Mouse (Mus musculus) liver, postnatal 0 days (tissue): ENCODE data around the gene Chl1. TPM values are rescaled to one million over a fixed set of nuclear protein-coding genes. Genes with fewer than 3 reads are reported as not detected.

Experiments
- ATAC-seq: fragments of 200-750 bp; cut with Nextera tagmentation; 2 replicates; pipeline ENCODE4 v1.8.0; 2017; ENCODE audit warnings: mild to moderate bottlenecking, moderate library complexity
- DNase-seq: peaks from one replicate; pipeline ENCODE4 v3.0.0-alpha.2; 2016
- H3K27ac ChIP-seq: fragments of 300-500 bp; sonication (generic); 2 replicates; pipeline ENCODE4 v1.5.1; 2014; ENCODE audit warnings: antibody characterized with exemption, moderate library complexity, mild to moderate bottlenecking, low read depth
- H3K27me3 ChIP-seq: fragments of 300-500 bp; sonication (generic); 2 replicates; pipeline ENCODE4 v1.6.1; 2014; ENCODE audit warnings: low read length, control low read depth, mixed read lengths; ENCODE audit not compliant: insufficient read depth
- H3K36me3 ChIP-seq: fragments of 300-500 bp; sonication (generic); replicated peaks from 2 replicates; pipeline ENCODE4 v1.6.1; 2014; ENCODE audit warnings: mild to moderate bottlenecking, control low read depth, low read length, moderate library complexity, mixed read lengths; ENCODE audit not compliant: insufficient read depth
- H3K4me1 ChIP-seq: fragments of 300-500 bp; sonication (generic); 2 replicates; pipeline ENCODE4 v1.6.1; 2014; ENCODE audit warnings: antibody characterized with exemption, mild to moderate bottlenecking, control low read depth; ENCODE audit not compliant: insufficient read depth
- H3K4me2 ChIP-seq: fragments of 300-500 bp; sonication (generic); 2 replicates; pipeline ENCODE4 v1.6.1; 2014; ENCODE audit warnings: low read depth, mild to moderate bottlenecking, low read length, moderate library complexity, mixed read lengths
- H3K4me3 ChIP-seq: fragments of 300-500 bp; sonication (generic); 2 replicates; pipeline ENCODE4 v1.5.1; 2014; ENCODE audit warnings: low read depth, low read length
- H3K9ac ChIP-seq: fragments of 300-500 bp; sonication (generic); replicated peaks from 2 replicates; pipeline ENCODE4 v1.6.1; 2014; ENCODE audit warnings: mild to moderate bottlenecking, moderate library complexity
- H3K9me3 ChIP-seq: fragments of 300-500 bp; sonication (generic); 2 replicates; pipeline ENCODE4 v1.6.1; 2016; ENCODE audit warnings: mild to moderate bottlenecking, control low read depth, low read length, mixed read lengths
- CTCF ChIP-seq: sonication (generic); IDR thresholded peaks from 2 replicates; pipeline ENCODE4 v1.5.1; 2016; ENCODE audit warnings: antibody characterized with exemption, low read depth
- EP300 ChIP-seq: IDR thresholded peaks from 2 replicates; pipeline ENCODE4 v1.6.1; 2016; ENCODE audit warnings: antibody characterized with exemption, low read depth, mild to moderate bottlenecking
- WGBS: fragments of 180-500 bp; shearing (Covaris S2); extraction: QIAGEN DNeasy Blood & Tissue Kit; methylation state at CpG from one replicate; pipeline ENCODE4 v1.1.7; 2014; ENCODE audit not compliant: insufficient replicate concordance; 5-methylcytosine and 5-hydroxymethylcytosine counted together
- polyA plus RNA-seq: library from polyadenylated mRNA; unstranded; fragments of >200 nt; fragmentation: Nextera tagmentation; extraction: Ambion mirVana; gene quantifications from 2 replicates; pipeline ENCODE4 v1.2.1, GENCODE M21; 2015

Chl1 gene
- polyA plus RNA-seq, 1 experiment from 2014 or later = not detected

- 57% methylated on average over 1 of the region's 1 CpGs for WGBS
- Histone ChIP-seq H3K36me3 (no peaks in the 10 kb centered on the region), H3K9ac (no peak overlapping the region), H3K9me3 (no peaks in the 10 kb centered on the region), H3K4me1 (no peaks in the 10 kb centered on the region), H3K4me3 (no peak overlapping the region), H3K27me3 (peaks cover 22% of the 10 kb centered on the region), H3K27ac (no peak overlapping the region), H3K4me2 (no peak overlapping the region)
- DNase-seq = no peak
- no peak for ATAC-seq
- TF ChIP-seq CTCF = no peak
- no peak for TF ChIP-seq EP300
These were observed 4.0 kb downstream of the Chl1 start for GRCm38 (mm10) chr6:103514346-103514745.

DNA sequence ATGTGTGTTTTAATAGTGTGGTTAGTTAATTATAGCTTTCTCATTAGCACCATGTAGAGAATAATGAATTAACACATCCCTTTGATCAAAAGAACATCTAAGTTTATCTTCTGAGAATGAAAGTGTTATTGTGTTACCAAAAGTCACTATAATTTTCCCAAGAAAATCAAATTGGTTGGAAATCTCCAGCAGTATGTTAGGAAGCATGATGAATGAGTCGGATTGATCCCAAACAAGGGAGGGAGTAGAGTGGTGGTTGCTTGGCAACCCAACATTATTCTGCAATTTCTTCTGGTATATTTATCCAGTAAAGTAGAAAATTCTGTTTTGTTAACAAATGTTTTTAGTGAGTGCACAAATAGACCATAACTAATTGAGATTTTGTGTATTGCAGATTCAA, 4.4 kb downstream of the Chl1 start:
- ATAC-seq (no peak), DNase-seq (no peak)
- no peaks in the 10 kb centered on the region for H3K36me3 ChIP-seq
- H3K4me3 ChIP-seq = no peak overlapping the region
- no peaks in the 10 kb centered on the region for H3K9me3 ChIP-seq
- no peaks in the 10 kb centered on the region for H3K4me1 ChIP-seq
- 80% methylated on average over 1 of the region's 1 CpGs for WGBS
- no peak overlapping the region for H3K27ac ChIP-seq
- TF ChIP-seq CTCF = no peak
- TF ChIP-seq EP300 = no peak
- peaks cover 22% of the 10 kb centered on the region for H3K27me3 ChIP-seq
- H3K9ac ChIP-seq = no peak overlapping the region
- H3K4me2 ChIP-seq = no peak overlapping the region

GRCm38 (mm10) chr6:103519596-103519995, 9.2 kb downstream of the Chl1 start:
- Histone ChIP-seq H3K4me3 (no peak overlapping the region), H3K27ac (no peak overlapping the region), H3K4me1 (no peaks in the 10 kb centered on the region), H3K36me3 (no peaks in the 10 kb centered on the region), H3K9ac (no peak overlapping the region), H3K9me3 (no peaks in the 10 kb centered on the region), H3K27me3 (no peaks in the 10 kb centered on the region), H3K4me2 (no peak overlapping the region)
- TF ChIP-seq CTCF (no peak), EP300 (no peak)
- WGBS = 77% methylated on average over 2 of the region's 2 CpGs
- ATAC-seq (no peak), DNase-seq (no peak)

DNA sequence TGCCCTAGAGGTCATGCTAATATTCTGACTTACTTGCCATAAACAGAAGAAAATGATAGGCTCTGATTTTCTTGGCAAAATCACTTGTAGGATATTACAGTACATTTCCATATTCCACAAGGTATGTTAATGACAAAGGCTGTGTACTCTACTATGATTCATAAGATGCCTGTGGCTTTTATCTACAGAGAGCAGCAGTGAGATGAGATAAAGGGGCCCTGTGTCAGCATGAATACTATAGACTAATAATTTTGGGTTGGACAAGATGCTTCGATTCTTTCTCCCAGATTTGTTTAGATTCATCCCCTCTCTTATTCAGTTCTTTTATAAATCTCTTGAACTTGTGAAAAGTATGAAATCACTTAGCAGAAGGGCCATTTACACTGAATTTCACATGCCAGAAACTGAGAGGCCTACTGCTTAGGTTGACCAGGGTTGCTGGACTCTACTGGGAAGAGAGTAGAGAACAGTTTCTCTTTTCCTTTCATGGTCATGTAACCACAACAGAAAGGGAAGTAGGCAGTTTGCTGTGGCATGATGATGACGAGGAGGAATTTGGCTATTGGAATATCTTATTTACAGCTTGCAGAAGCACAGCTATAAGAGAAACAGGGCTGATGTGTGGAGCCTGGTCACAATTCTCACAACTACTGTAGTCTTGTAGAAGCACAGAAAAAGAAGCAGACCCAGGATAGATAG, 15.1 kb downstream of the Chl1 start:
- H3K9ac ChIP-seq = no peak overlapping the region
- H3K27me3 ChIP-seq = no peaks in the 10 kb centered on the region
- DNase-seq (no peak), ATAC-seq (no peak)
- TF ChIP-seq CTCF = no peak
- TF ChIP-seq EP300 = no peak
- no peak overlapping the region for H3K4me3 ChIP-seq
- no peak overlapping the region for H3K4me2 ChIP-seq
- H3K36me3 ChIP-seq = no peaks in the 10 kb centered on the region
- H3K4me1 ChIP-seq = no peaks in the 10 kb centered on the region
- no peaks in the 10 kb centered on the region for H3K9me3 ChIP-seq
- H3K27ac ChIP-seq = no peak overlapping the region
- WGBS = 42% methylated on average over 2 of the region's 2 CpGs

- H3K4me3 ChIP-seq = no peak overlapping the region
- no peak overlapping the region for H3K27ac ChIP-seq
- H3K4me1 ChIP-seq = no peaks in the 10 kb centered on the region
- WGBS = 41% methylated on average over 8 of the region's 8 CpGs
- no peak for DNase-seq
- ATAC-seq = no peak
- H3K4me2 ChIP-seq = no peak overlapping the region
- no peak for TF ChIP-seq EP300
- TF ChIP-seq CTCF = no peak
- no peaks in the 10 kb centered on the region for H3K9me3 ChIP-seq
- H3K36me3 ChIP-seq = no peaks in the 10 kb centered on the region
- no peak overlapping the region for H3K9ac ChIP-seq
- no peaks in the 10 kb centered on the region for H3K27me3 ChIP-seq
These were observed 16.8 kb downstream of the Chl1 start for GRCm38 (mm10) chr6:103526945-103527777.

- no peak overlapping the region for H3K9ac ChIP-seq
- H3K4me1 ChIP-seq = no peaks in the 10 kb centered on the region
- H3K27me3 ChIP-seq = no peaks in the 10 kb centered on the region
- H3K4me2 ChIP-seq = no peak overlapping the region
- H3K9me3 ChIP-seq = no peaks in the 10 kb centered on the region
- no peak for DNase-seq
- no peak for TF ChIP-seq EP300
- no peak for TF ChIP-seq CTCF
- H3K27ac ChIP-seq = no peak overlapping the region
- no peaks in the 10 kb centered on the region for H3K36me3 ChIP-seq
- ATAC-seq = no peak
- H3K4me3 ChIP-seq = no peak overlapping the region
These were observed 22.7 kb downstream of the Chl1 start for GRCm38 (mm10) chr6:103533048-103533447.
